Mouse (Mus musculus) bone marrow macrophage, adult 2 months (primary cell): ENCODE measurements at regions not wholly inside any gene's neighbourhood (a gene's known extent, or its start where the extent isn't known, plus 50 kb on each side); places are given as distances from the start of the nearest gene placed in this dataset.

Experiments
- CTCF ChIP-seq: IDR thresholded peaks from 2 replicates; pipeline ENCODE4 v1.5.1; 2012; ENCODE audit warnings: low read depth, mild to moderate bottlenecking, low read length, moderate library complexity
- POLR2A ChIP-seq: IDR thresholded peaks from 2 replicates; pipeline ENCODE4 v1.6.1; 2012; ENCODE audit warnings: mild to moderate bottlenecking, low read depth, low read length, borderline replicate concordance

DNA sequence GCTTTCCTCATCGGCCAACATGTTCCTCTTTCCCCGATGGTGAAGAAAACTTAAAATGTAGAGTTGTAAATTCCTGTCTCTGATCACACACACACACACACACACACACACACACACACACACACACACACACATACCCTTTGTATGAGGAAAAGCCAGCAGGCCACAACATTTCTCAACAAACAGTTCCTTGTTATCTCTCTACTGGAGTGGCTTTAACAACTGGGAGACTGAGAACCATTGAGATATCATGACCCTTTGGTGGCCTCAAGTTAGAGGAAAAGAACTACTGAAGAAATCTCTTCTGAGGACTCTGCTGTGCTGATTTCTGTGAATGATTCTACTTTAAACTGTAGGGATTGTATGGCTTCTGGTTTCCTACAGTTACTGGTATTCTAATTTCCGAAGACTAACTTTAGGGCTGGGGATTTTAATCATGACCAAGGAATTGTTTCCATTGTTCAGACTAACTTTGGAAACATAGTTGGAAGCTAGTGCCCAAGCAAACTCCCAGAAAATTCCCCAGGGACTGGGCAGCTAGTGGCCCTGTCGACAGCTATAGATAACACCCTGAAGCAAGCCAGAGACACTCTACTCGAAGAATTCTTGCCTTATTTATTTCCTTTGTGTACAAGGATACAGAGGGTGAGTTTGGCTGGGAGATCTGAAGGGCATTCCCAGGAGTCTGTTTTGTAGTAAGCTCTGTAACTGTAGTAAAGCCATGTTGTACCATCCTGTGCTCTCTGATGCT, 516.0 kb downstream of the 1700129C05Rik start:
- no peak for TF ChIP-seq CTCF
- no peak for TF ChIP-seq POLR2A
